Mouse (Mus musculus): ENCODE results near the gene Sinhcaf.
"Not testable (repeated sequence)": the region's sequence is repeated elsewhere in the genome, so short reads cannot be mapped to it uniquely, and the experiment has no call there.

The Sinhcaf gene

DNA sequence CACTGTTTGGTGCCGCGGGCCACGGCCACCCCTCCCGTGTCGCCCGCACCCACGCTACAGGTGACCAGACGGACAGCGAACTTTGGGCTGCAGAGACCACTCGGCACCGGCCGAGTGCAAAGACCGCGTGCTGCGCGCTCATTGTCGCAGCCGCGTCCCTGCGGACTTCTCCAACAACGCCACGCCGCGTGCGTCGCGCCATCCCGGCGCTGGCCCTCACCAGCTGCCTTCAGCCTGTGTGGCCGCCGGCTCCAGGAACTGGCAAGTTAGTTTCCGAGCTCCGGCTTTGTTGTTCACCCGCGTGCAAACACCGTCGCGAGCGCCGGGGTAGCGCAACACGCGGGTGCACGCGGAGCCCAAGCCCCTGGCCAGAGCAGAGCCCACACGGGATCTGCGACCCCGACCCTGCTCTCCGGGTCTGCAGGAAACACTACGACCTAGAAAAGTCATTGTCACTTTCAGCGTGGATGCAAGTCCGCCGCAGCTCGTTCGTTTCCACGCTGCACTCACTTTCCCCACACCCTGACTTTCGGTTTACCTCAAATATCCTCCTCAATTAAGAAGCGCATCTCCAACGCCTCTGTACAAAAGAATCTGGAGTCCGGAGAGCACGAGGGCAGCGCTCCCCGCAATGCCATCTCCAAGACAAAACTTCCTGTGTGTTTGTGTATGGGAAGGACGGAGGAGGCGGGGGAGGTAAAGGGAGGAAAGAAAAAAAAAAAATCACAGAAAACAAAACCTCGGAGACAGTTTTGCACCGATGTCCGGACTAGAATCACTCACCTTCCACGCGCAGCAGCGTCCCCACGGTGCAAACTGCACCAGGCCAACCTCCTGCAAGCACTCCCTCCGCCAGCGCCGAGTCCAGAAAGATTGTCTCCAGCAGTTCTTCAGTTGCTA, 508 bp downstream of the Sinhcaf start:
- peak; percentile 31 for DNase-seq (ENCODE audit: extremely low read depth, low read depth)

DNA sequence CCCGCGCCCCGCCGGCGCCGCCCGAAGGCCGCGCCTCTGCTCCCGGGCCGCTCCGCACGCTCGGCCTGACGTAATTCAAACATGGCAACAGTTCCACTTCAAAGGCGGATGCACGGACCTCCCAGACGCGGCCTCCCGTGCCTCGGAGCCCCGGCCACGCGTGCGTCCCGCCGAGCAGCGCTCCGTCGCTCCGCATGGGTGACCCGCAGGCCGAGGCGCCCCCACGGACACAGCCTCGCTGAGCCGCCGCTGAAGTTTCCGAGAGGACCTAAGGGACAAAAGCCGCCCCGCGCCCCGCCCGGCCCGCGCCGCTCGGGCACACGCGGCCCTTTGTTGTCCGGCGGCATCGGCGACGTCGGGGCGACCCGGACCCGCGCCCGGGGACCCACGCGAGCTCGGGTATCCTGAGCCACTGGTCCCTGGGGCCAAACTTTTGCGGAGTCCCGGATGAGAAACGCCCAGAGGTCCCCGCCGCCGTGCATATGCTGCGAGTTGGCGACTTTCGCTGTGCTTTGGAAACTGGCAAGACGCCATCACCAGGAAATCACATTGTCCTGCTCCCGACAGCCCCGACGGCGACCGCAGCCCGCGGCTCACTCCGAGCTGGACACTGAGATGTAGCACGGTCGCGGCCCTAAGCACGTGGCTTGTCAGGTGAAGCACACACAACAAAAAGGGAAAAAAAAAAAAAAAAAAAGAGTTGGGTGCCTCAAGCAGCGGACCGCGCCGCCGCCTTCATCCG, 1.3 kb downstream of the Sinhcaf start:
- no peak for DNase-seq (ENCODE audit: extremely low read depth, low read depth)

DNA sequence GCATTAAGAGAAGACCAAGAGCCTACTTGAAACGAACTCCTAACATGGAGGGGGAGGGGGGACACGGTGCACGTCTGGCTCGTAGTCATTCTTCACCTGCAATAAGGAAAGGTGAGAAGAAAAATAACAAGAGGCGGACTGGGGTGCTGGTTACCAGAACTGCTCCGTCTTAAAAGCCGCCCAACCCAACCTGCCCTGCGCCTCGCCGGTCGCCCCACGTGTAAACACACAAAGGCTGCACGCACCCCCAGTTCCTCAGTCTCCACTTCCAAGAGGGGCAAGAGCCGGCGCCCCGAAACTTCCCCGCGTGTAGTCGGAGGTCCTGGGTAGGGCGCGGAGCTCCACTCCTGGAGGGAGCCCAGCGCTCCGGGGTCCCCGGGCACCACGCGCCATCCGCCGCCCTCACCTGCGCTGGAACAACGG, 1.9 kb downstream of the Sinhcaf start:
- no peak for DNase-seq (ENCODE audit: extremely low read depth, low read depth)

DNA sequence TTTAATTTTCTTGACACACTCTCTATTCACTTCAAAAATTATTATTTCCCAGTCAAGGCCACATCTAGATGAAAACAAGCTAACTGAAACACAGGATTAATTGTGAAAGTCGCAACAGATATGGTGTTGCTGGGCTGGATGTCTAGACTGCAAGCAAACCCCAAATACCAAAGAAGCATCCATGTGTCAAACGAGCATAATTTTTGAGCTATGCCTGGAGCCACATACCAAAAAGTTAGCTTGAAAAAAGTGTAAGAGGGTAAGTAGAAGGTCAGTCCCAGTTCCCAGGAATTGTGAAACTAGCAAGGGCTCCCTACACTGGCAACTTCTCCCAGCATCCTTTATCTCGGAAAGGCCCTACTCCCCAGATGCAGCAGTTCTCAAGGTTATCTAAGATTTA, 2.6 kb downstream of the Sinhcaf start:
- no peak for DNase-seq (ENCODE audit: extremely low read depth, low read depth)

DNA sequence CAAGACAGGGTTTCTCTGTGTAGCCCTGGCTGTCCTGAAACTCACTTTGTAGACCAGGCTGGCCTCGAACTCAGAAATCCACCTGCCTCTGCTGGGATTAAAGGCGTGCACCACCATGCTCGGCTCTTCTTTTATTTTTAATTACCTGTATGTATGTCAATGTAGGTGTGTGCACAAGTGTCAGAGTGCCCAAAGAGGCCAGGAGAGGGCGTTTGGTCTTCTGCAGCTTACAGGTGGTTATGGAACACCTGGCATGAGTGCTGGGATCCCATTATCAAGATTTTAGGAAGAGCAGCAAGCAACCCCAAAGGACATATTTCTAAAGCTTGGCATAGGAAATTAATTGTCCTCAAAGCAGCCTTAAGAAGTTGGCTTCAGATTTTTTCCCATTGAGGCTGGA, 3.9 kb downstream of the Sinhcaf start:
- DNase-seq (ENCODE audit: extremely low read depth, low read depth): no peak

DNA sequence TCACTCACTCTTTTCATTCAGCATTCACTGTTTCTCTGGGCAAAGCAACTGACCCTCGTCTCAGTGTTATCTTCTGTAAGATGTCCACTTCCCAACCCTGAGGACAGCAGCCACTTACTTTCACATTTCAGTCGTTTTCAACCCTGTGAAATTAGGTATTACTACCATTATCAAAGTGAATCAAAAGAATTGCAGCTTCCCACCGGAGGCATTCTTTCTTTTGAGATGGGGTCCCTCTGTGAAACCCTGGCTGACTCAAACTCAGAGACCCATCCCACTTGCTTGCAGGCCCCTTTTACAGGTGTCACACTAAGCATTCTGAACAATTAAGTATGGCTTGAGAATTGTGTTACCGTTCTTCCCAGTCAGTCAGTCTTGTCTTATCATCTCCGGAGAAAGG, 4.4 kb downstream of the Sinhcaf start:
- no peak for DNase-seq (ENCODE audit: extremely low read depth, low read depth)

DNA sequence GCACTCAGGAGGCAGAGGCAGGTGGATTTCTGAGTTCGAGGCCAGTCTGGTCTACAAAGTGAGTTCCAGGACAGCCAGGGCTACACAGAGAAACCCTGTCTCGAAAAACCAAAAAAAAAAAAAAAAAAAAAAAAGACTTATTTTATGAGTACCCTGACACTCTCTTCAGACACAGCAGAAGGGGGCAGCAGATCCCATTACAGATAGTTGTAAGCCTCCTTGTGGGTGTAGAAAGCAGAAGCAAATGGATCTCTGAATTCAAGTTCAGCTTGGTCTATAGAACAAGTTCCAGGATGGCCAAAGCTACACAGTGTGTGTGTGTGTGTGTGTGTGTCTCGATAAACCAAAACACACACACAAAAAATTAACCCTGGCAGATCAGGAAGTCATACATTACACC, 5.9 kb downstream of the Sinhcaf start:
- peak; percentile 28 for DNase-seq (ENCODE audit: extremely low read depth, low read depth)

DNA sequence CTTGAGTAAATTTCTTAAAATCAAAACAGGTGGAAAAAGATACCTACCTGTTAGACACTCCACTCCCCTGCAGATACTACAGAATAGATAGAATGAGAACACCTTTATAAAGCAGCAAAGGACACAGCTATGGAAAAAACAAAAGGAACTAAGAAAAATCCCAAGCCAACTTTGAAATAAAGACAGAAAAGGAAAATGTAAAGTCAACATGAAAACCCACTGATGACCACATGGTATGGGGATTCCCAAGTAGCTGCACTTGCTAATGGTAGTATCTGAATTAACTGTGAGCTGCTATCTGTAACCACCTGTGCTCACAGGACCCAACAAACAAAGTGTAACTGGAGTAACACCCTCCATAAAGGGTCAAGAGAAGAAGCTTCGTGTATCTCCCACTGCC, 8.6 kb downstream of the Sinhcaf start:
- DNase-seq (ENCODE audit: extremely low read depth, low read depth): no peak

DNA sequence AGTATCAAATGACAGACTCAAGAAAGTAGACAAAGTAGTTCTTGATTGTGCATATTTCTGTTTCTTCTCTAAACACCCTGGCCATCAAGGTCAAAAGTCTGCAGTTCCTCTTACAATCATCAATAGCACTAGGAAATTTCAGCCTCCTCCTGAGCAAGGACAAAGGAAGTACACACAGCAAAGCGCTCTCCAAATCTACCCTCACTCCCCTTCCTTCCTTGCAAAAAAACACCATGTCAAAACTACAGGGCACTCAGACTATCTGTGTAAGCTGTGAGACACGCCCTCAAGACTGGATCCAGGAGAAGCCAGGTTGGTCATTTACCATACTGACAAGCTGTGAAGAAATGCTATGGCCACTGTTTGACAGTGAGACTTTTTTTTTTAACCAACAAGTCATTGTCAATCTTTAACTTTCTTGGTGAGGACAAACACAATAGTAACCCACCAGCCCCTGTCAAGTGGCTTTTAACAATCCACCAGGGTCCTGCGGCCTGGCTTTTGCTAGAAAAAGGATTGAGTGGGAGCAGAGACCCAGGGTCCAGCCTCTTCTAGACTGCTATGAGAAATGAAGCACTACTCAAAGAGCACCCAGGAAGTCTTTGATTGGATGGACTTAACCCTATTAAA, 11.2 kb downstream of the Sinhcaf start:
- no peak for DNase-seq (ENCODE audit: extremely low read depth, low read depth)

DNA sequence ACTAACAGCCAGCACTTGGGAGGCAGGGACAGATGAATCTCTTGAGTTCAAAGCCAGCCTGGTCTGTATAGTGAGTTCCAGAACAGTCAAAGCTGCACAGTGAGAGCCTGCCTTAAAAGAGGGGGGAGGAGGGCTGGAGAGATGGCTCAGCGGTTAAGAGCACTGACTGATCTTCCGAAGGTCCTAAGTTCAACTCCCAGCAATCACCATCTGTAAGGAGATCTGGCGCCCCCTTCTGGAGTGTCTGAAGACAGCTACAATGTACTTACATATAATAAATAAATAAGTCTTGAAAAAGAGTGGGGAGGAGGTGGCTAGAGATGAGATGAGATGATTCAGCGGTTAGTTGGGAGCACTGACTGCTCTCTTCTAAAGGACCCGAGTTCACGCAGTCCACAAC, 15.0 kb downstream of the Sinhcaf start:
- peak; percentile 31 for DNase-seq (ENCODE audit: extremely low read depth, low read depth)

DNA sequence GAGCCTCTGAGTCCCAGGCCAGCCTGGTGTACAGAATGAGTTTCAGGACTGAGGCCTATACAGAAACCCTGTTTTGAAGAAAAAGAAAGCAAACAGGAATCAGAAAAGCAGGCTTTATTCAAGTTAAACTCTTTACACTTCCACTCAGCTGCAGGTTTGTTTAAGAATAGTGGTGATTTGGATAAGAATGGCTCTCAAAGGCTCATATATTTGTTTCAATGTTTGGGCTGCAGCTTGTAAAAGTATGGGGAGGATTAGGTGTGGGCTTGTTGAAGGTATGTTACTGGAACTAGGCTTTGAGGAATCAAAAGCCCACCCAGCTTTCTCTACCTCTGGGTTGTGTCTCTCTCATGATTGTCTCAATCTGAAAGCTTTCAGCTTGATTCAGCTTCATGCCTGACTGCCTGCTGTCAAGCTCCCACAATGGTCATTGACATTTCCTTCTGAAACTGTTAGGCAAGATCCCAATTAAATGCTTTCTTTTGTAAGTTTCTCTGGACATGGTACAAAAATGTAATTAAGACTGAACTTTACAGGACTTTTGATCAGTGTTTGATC, 27.3 kb downstream of the Sinhcaf start:
- no peak for DNase-seq (ENCODE audit: extremely low read depth, low read depth)

DNA sequence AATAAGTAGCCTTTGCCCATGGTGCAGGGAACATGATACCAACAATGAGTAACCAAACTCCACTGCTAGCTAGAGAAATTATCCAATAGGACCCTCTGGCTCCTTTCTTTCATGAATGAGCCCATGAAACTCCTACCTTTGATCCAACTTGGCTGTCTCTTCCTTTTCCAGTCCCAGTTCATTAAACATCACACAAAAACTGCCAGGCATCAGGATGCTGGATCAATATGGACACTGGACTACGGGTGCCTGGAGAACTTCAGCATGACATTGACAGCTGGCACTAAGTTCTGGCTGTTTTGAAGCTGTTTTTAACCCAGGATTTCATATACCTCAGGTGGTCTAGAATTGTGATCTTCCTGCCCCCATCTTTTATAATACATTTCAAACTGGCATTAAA, 28.6 kb downstream of the Sinhcaf start:
- no peak for DNase-seq (ENCODE audit: extremely low read depth, low read depth)

DNA sequence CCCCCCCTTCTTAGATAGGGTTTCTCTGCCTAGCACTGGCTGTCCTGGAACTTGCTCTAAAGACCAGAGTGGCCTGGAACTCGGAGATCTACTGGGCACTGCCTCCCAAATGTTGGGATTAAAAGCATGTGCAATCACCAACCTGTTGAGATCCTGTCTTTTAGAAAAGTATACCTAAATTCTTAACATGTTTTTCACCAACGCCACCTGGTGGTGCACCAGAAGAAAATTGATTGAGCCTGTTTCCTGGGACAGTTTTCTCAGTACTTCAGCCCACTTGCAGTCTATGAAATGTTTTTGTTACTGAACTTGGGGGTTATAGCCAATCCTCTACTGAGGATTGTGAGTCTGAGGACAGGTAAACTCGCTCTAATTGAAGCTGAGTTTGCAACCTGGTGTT, 29.4 kb downstream of the Sinhcaf start:
- no peak for DNase-seq (ENCODE audit: extremely low read depth, low read depth)

DNA sequence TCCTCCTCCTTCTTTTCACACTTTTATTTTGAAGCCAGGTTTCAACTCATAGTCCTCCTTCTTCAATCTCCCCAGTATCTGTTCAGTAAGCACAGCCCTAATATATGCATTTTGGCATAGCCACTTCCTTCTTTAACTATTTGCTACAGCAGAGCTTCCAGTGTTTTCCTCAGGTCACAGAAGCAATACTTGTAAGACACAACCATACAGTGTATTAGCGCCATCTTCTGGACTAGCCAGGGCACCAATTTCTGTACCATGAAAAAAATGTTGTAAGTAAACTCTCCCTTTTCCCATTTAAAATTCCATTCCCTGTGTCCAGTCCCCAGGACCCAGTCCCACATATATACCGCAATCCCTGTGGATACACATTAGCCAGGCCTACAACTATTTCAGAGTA, 32.3 kb downstream of the Sinhcaf start:
- peak; percentile 82 for DNase-seq (ENCODE audit: extremely low read depth, low read depth)

DNA sequence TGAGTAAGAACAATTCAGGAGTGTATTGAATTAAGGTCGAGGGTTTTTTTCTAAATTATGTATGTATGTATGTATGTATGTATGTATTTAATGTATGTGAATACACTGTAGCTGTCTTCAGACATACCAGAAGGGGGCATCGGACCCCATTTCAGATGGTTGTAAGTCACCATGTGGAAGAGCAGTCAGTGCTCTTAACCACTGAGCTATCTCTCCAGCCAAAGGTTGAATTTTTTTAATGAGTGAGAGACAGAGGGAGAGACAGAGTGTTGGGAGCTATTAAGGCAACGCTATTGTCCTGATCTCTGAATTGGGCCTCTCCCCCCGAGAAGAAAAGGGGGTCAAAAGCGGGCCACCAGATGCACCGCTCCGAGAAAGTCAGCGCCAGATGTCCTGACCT, 34.4 kb downstream of the Sinhcaf start:
- DNase-seq (ENCODE audit: extremely low read depth, low read depth): not testable (repeated sequence)

DNA sequence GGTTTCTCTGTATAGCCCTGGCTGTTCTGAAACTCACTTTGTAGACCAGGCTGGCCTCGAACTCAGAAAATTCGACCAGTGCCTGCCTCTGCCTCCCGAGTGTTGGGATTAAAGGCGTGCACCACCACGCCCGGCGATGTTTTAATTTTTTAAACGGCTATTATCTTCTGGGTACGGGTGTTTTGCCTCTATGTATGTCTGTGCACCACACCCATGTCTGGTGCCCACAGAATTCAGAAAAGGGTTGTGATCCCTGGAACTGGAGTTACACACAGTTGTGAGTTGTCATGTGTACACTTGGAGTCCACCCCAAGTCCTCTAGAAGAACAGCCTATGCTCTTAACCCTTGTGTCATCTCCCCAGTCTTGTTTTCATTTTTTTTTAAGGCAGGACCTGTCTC, 39.3 kb downstream of the Sinhcaf start:
- no peak for DNase-seq (ENCODE audit: extremely low read depth, low read depth)

DNA sequence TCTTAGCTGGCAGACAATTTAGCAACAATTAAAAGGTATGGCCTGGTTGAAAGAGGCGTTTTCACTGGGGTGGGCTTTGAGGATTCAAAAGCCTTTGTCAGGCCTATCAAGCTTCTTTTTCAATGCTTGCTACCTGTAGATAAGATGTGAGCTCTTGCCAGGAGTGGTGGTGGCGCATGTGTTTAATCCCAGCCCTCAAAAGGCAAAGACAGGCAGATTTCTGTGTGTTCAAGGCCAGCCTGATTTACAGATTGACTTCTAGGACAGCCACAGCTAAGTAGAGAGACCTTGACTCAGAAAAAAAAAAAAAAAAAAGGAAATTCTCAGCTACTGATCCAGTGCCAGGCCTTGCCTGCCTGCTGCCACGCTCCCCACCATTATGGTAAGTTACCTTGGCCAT, 43.5 kb downstream of the Sinhcaf start:
- DNase-seq (ENCODE audit: extremely low read depth, low read depth): no peak

DNA sequence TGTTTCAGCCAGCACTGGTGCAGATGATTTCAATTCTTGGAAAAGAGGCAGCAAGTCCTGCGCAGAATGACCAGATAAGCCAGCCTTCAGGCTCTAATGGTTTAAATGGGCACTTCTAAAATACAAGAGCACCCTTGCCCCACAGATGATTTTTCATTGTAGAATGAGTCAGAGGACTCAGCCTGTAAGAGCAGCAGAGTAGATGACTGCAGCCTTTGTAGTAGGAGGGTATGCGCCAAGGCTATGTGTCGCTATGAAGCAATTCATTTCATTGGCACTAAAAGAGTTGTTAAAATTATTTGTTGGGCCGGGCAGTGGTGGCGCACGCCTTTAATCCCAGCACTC, 49.8 kb downstream of the Sinhcaf start:
- no peak for DNase-seq (ENCODE audit: extremely low read depth, low read depth)

DNA sequence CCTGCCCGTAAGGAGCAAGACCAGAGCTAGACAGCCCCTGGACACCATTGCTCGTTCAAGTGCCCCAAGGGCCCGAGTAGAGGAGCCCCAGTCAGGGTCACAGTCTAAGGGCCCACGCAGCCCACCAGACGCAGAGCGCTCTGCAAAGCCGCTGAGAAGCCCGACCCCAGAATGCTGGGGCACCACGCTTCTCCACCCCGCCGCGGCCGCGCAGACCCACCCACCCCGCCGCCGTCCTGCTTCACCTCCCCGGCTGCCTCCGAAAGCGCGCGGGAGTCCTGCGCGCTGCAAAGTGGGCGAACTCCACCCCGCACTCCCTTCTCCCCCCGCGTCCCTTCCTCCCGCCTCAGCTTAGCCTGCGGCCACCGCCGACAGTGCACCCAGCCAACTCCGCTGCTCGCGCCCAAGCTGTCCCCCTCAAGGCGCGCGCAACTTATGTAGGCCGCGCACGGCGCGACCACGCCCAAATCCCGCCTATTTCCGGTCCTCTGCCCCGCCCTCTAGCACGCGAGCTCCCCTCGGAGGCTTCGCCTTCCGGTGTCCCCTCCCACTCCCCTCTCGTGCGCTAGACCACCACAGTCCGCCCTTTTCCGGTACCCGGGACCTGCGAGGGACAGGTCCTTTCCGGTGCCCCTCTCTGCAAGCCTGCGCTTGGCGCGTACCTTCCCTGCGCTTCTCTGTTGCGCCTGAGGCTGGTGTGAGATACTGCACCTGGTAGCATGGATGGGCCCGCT, 50.3 kb downstream of the Sinhcaf start, which contains the start of gene Caprin2:
Caprin2 (minus strand) TSS at position 465 of the 734 bp plus-strand sequence.
- DNase-seq (ENCODE audit: extremely low read depth, low read depth): peak; percentile 79

DNA sequence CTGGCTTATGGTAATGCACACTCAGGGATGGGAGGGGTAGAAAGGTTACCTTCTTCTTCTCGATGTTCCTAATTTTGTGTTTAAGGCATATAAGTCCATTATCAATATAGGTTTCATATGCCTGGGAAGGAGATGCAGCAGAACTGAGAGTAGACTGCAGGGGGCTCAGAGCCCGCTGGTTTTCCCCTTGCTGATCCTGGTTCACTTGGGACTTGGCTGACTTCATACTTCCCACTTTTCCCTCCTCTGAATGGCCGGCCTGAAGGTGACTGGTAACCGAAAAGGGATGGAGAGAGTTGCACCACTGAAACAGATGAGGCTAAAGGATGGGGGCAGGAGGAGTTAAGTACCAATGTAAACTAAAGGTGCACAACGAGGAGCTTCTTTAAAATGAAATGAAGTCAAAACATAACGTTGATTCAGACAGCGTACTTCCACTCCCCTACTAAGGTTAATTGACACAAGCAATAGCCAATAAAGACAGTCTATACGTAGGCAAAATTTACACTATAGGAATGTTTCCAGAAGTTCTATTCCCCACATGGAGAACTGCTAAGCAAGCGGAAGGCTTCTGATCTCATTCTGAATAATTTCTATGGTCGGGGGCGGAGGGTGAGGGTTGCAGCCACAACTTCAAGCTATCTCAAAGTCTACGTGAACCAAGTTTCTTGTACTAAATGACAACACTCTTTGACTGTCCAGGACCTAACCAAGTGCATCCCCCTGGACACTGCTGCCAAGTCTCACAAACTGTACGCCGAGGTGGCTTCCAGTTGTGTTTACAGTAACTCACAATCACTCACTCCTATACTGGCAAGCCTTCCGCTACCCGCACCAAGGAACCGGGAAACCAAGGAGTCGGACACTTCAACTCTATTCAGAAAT, 51.1 kb downstream of the Sinhcaf start:
- peak; percentile 58 for DNase-seq (ENCODE audit: extremely low read depth, low read depth)

Measured in MEL-GATA-1-ER (cell line).